Mouse (Mus musculus) small intestine, adult 2 months (tissue): ENCODE measurements around the gene Tnfrsf26. TPM values are rescaled to one million over a fixed set of nuclear protein-coding genes. Genes with fewer than 3 reads are reported as not detected.

Experiments used
- H3K27ac ChIP-seq: fragments of 200-500 bp; 2 replicates; pipeline ENCODE4 v1.5.1; 2012; ENCODE audit warnings: low read depth, low read length, control low read depth, inconsistent platforms; ENCODE audit not compliant: insufficient read depth
- H3K27me3 ChIP-seq: fragments of 200-500 bp; 2 replicates; pipeline ENCODE4 v1.6.1; 2012; ENCODE audit warnings: mild to moderate bottlenecking, moderate library complexity, low read length, inconsistent platforms; ENCODE audit not compliant: control insufficient read depth, insufficient read depth
- H3K36me3 ChIP-seq: fragments of 200-500 bp; 2 replicates; pipeline ENCODE4 v1.6.1; 2012; ENCODE audit warnings: mild to moderate bottlenecking, low read length, control low read depth, inconsistent platforms; ENCODE audit not compliant: control insufficient read depth, insufficient read depth
- H3K4me1 ChIP-seq: fragments of 200-500 bp; 2 replicates; pipeline ENCODE4 v1.6.1; 2012; ENCODE audit warnings: low read length, inconsistent platforms, mixed read lengths; ENCODE audit not compliant: control insufficient read depth, insufficient read depth, insufficient read length
- H3K4me3 ChIP-seq: fragments of 200-500 bp; 2 replicates; pipeline ENCODE4 v1.5.1; 2012; ENCODE audit warnings: low read depth, mild to moderate bottlenecking, control low read depth, inconsistent platforms, low read length, moderate library complexity
- CTCF ChIP-seq: fragments of 200-500 bp; IDR thresholded peaks from 2 replicates; pipeline ENCODE4 v1.5.1; 2012; ENCODE audit warnings: low read depth, mild to moderate bottlenecking, control low read depth, inconsistent platforms, low read length, moderate library complexity, mixed read lengths; ENCODE audit not compliant: insufficient replicate concordance, insufficient read length; ENCODE audit errors: extremely low read depth
- POLR2A ChIP-seq: fragments of 200-500 bp; IDR thresholded peaks from 2 replicates; pipeline ENCODE4 v1.6.1; 2012; ENCODE audit warnings: low read depth, mild to moderate bottlenecking, control low read depth, inconsistent platforms, low read length, moderate library complexity
- WGBS: fragments of 180-500 bp; shearing (Covaris S2); methylation state at CpG from one replicate; pipeline ENCODE4 v1.1.7; 2018; 5-methylcytosine and 5-hydroxymethylcytosine counted together
- polyA plus RNA-seq: library from polyadenylated mRNA; depleted of rRNA; stranded (reverse); fragments of >200 nt; gene quantifications from 2 replicates; pipeline ENCODE4 v1.2.3, GENCODE M21; 2012

Gene Tnfrsf26
- polyA plus RNA-seq, 1 experiment: 0.27 TPM

GRCm38 (mm10) chr7:143614404-143615135 is 14.0 kb downstream of the Tnfrsf26 start:
- TF ChIP-seq CTCF (no peak), POLR2A (no peak)
- H3K4me1 ChIP-seq: no peaks in the 10 kb centered on the region
- no peak overlapping the region for H3K27ac ChIP-seq
- no peak overlapping the region for H3K4me3 ChIP-seq
- 24% methylated on average over 9 of the region's 9 CpGs for WGBS
- H3K36me3 ChIP-seq: no peaks in the 10 kb centered on the region
- H3K27me3 ChIP-seq: no peaks in the 10 kb centered on the region

DNA sequence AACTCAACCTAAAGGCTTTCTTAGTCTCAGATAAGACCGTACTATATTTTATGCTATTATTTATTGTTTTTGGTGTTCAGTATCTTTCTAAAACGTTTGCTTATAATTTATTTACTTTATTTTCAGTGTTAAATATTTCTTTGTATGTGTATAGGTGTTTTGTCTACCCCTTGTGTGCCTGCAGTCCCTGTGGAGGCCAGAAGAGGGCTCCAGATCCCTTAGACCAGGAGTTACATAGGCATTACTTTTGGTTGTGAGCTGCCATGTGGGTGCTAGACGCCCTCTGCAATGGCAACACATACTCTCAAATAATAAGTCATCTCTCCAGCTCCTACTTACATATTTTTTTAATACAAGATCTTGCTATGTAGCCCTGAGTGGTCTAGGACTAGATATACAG is 16.3 kb downstream of the Tnfrsf26 start:
- Histone ChIP-seq H3K4me3 (no peak overlapping the region), H3K27me3 (no peaks in the 10 kb centered on the region), H3K4me1 (no peaks in the 10 kb centered on the region), H3K27ac (no peak overlapping the region), H3K36me3 (no peaks in the 10 kb centered on the region)
- WGBS: 61% methylated on average over 3 of the region's 3 CpGs
- TF ChIP-seq CTCF (peak; percentile 43; the same call in 1 of the 2 replicates), POLR2A (no peak)

- no peak for TF ChIP-seq CTCF
- TF ChIP-seq POLR2A: no peak
- Histone ChIP-seq H3K4me1 (no peaks in the 10 kb centered on the region), H3K27me3 (no peaks in the 10 kb centered on the region), H3K4me3 (no peak overlapping the region), H3K36me3 (no peaks in the 10 kb centered on the region), H3K27ac (no peak overlapping the region)
- WGBS: 72% methylated on average over 3 of the region's 3 CpGs
These were observed 23.2 kb downstream of the Tnfrsf26 start for GRCm38 (mm10) chr7:143605321-143605720.

DNA sequence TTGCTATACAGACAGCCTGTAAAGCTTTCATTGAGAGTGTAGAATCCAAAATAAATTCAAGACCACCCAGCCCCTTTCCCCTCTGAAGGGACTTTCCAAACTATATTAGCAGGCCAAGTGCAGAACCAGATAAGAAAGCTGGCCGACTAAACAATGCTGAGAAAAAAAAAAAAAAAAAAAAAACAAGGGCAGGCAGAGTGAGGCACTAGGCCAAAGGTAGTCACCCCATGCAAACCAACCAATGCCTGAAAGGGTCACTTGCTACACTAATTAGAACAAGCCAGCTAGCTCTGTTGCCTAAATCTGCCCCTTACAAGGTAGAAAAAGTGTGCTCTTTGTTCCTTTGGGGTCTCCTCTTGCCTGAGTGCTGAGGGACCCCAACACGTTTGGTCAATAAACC is 23.6 kb downstream of the Tnfrsf26 start:
- Histone ChIP-seq H3K27ac (no peak overlapping the region), H3K4me1 (no peaks in the 10 kb centered on the region), H3K27me3 (no peaks in the 10 kb centered on the region), H3K4me3 (no peak overlapping the region), H3K36me3 (no peaks in the 10 kb centered on the region)
- no peak for TF ChIP-seq POLR2A
- TF ChIP-seq CTCF: no peak
- 55% methylated on average over 2 of the region's 2 CpGs for WGBS

DNA sequence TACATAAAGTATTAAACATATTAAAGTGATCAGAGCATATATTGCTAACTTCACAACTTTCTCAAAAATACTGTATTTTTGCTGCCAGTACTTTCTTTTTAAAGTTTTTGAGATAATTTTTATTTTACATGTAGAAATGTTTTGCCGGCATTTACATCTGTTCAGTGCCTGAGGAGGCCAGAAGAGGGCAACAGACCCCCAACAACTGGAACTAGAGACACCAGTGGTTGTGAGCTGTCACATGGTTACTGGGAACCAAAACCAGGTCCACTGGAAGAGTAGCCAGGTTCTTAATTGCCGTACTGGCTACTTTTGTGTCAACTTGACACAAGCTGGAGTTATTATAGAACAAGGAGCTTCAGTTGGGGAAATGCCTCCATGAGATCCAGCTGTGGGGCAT is 26.8 kb downstream of the Tnfrsf26 start:
- no peaks in the 10 kb centered on the region for H3K36me3 ChIP-seq
- TF ChIP-seq CTCF: no peak

DNA sequence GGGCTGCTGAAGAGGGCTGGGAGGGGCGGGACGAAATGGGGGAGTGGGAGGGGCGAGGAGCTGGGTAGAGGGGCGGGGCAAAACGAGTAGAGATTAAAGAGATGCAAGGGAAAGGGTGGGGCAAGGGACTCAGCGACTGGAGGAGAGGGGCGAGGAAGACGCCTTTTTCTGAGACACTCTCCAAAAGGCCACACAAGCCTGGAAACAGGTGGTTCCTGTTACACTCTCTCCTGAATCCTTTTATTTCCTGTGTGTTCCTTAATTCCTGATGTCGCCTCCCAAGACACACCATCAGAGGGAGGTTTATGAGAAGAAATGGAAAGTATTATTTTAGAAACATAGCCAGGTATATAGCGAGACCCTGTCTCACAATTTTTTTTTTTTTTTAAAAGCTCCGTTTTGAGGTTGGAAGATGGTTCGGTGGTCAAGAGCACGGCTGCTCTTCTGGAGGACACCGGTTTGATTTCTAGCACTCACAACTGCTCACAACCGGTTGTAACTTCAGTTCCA is 28.2 kb downstream of the Tnfrsf26 start:
- H3K27ac ChIP-seq: no peak overlapping the region
- H3K27me3 ChIP-seq: no peaks in the 10 kb centered on the region
- H3K4me3 ChIP-seq: peak overlapping the region; percentile 80
- no peaks in the 10 kb centered on the region for H3K36me3 ChIP-seq
- TF ChIP-seq CTCF: no peak
- TF ChIP-seq POLR2A: no peak
- 7% methylated on average over 14 of the region's 15 CpGs for WGBS
- peaks cover 6% of the 10 kb centered on the region for H3K4me1 ChIP-seq

More for the DNA sequence above, 26.8 kb downstream of the Tnfrsf26 start:
- Histone ChIP-seq H3K27ac (no peak overlapping the region), H3K4me1 (peaks cover 6% of the 10 kb centered on the region), H3K4me3 (no peak overlapping the region), H3K27me3 (no peaks in the 10 kb centered on the region)
- WGBS: 78% methylated on average over 2 of the region's 2 CpGs

DNA sequence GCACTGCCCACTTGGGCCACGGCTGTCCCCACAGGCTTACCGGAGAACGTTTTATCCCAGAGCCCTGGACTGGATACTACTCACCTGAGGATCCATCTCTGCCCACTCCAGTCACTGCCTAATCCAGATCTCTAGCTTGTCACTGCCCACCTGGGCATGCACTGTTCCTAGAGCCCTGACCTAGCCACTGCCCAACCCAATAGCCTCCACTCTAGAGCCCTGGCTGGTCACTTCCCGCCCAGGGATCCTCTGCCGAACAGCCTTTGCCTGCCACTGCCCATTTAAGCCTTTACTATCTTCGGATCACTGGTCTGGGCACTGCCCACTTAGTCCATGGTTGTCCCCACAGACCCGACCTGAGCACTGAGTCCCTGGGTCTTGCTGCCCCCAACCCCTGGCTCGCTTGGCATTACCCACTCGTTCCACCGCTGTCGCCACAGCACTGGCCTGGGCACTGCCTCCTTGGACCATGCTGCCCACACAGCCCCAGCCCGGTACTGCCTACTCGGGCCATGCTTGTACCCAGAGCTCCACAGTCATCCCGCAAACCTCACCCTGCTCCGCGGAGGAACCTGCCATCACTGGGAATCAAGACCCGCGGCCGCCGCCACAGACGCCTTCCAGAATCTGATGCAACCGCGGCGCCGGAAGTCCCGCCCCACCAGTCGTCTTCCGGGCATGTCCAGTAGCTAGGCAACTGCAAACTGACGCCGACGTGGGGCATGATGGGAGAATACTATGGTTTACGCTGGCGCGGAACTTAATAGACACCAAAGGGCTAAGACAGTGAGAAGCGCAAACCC is 28.9 kb downstream of the Tnfrsf26 start, which contains the start of gene Cars:
Cars (minus strand) TSS at position 663 of the 803 bp plus-strand sequence.
- no peaks in the 10 kb centered on the region for H3K27me3 ChIP-seq
- 2% methylated on average over 35 of the region's 35 CpGs for WGBS

More for the DNA sequence above, 28.9 kb downstream of the Tnfrsf26 start, which contains the start of gene Cars:
- no peak for TF ChIP-seq CTCF
- peak; percentile 58 for TF ChIP-seq POLR2A
- no peak within 1 kb of the TSS for H3K27ac ChIP-seq
- no peaks in the 10 kb centered on the region for H3K36me3 ChIP-seq
- peak within 1 kb of the TSS; percentile 80 for H3K4me3 ChIP-seq
- H3K4me1 ChIP-seq: peaks cover 11% of the 10 kb centered on the region
